Mouse (Mus musculus) G1E (cell line): ENCODE data around the gene Pkig.

Source experiments
- CTCF ChIP-seq: IDR thresholded peaks from 2 replicates; pipeline ENCODE4 v1.5.1; 2012; ENCODE audit warnings: low read depth, low read length, inconsistent platforms, mixed read lengths
- GATA1 ChIP-seq: IDR thresholded peaks from 2 replicates; pipeline ENCODE4 v1.6.1; 2012; ENCODE audit warnings: borderline replicate concordance, low read length, inconsistent platforms, mixed read lengths
- POLR2AphosphoS5 ChIP-seq: IDR thresholded peaks from 2 replicates; pipeline ENCODE4 v1.6.1; 2012; ENCODE audit warnings: low read depth, low read length, inconsistent platforms; ENCODE audit not compliant: insufficient replicate concordance
- TAL1 ChIP-seq: conservative IDR thresholded peaks from 2 replicates; pipeline ENCODE4 v1.6.1; 2012; ENCODE audit warnings: low read depth, low read length, inconsistent platforms, mixed read lengths

DNA sequence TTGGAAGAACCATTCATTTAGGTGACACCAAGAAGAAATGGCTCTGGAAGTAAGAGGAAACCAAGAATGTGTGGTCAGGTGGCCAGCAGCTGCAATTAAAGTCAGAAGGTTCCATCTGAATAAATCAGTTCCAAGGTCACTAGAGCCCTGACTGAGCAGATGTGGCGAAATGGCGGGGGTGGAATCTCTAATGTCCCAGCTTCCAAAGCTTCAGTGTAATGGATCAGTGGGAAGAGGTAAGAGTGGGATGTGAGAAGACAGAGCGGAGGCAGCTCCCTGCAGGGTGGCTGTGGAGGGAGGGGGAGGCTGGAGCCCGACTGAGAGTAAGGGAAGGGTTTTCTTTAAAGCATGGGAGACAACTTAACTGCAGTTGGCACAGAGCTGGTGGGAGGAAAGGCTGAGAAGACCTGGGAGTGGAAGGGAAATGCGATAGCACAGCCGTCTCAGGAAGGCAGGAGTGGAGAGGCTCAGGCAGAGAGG is 3.2 kb downstream of the Pkig start:
- no peak for TF ChIP-seq CTCF
- TF ChIP-seq TAL1, result no peak
- no peak for TF ChIP-seq GATA1
- TF ChIP-seq POLR2AphosphoS5, result no peak
